Mouse (Mus musculus) liver, embryonic 16.5 days (tissue): Measurements from ENCODE around the gene Ccdc69. TPM values are rescaled to one million over a fixed set of nuclear protein-coding genes. Genes with fewer than 3 reads are reported as not detected.

Experiments used
- ATAC-seq: fragments of 200-750 bp; cut with Nextera tagmentation; 2 replicates; pipeline ENCODE4 v1.8.0; 2017; ENCODE audit warnings: low read depth, mild to moderate bottlenecking, moderate number of reproducible peaks, moderate library complexity
- H3K27ac ChIP-seq: fragments of 300-500 bp; sonication (generic); 2 replicates; pipeline ENCODE4 v1.5.1; 2014; ENCODE audit warnings: mild to moderate bottlenecking, low read length
- H3K27me3 ChIP-seq: fragments of 300-500 bp; sonication (generic); 2 replicates; pipeline ENCODE4 v1.6.1; 2014; ENCODE audit warnings: low read depth, low read length, mixed read lengths; ENCODE audit not compliant: control insufficient read depth, insufficient read depth
- H3K36me3 ChIP-seq: fragments of 300-500 bp; sonication (generic); 2 replicates; pipeline ENCODE4 v1.6.1; 2014; ENCODE audit warnings: mild to moderate bottlenecking; ENCODE audit not compliant: control insufficient read depth, insufficient read depth
- H3K4me1 ChIP-seq: fragments of 300-500 bp; sonication (generic); 2 replicates; pipeline ENCODE4 v1.6.1; 2014; ENCODE audit warnings: low read depth, low read length, mixed read lengths; ENCODE audit not compliant: control insufficient read depth
- H3K4me2 ChIP-seq: fragments of 300-500 bp; sonication (generic); 2 replicates; pipeline ENCODE4 v1.6.1; 2014; ENCODE audit warnings: low read depth, low read length, mixed read lengths
- H3K4me3 ChIP-seq: fragments of 300-500 bp; sonication (generic); 2 replicates; pipeline ENCODE4 v1.5.1; 2014; ENCODE audit warnings: low read depth, mild to moderate bottlenecking, low read length
- H3K9ac ChIP-seq: fragments of 300-500 bp; sonication (generic); 2 replicates; pipeline ENCODE4 v1.6.1; 2014; ENCODE audit warnings: low read depth, low read length
- H3K9me3 ChIP-seq: fragments of 300-500 bp; sonication (generic); replicated peaks from 2 replicates; pipeline ENCODE4 v1.6.1; 2016; ENCODE audit warnings: low read length; ENCODE audit not compliant: control insufficient read depth
- WGBS: fragments of 180-500 bp; shearing (Covaris S2); extraction: QIAGEN DNeasy Blood & Tissue Kit; methylation state at CpG from one replicate; pipeline ENCODE4 v1.1.7; 2014; ENCODE audit not compliant: insufficient replicate concordance; 5-methylcytosine and 5-hydroxymethylcytosine counted together
- polyA plus RNA-seq: library from polyadenylated mRNA; unstranded; fragments of >200 nt; fragmentation: Nextera tagmentation; extraction: Ambion mirVana; gene quantifications from 2 replicates; pipeline ENCODE4 v1.2.1, GENCODE M21; 2015

The Ccdc69 gene
- polyA plus RNA-seq, 1 experiment from 2014 or later: 1.3 TPM

DNA sequence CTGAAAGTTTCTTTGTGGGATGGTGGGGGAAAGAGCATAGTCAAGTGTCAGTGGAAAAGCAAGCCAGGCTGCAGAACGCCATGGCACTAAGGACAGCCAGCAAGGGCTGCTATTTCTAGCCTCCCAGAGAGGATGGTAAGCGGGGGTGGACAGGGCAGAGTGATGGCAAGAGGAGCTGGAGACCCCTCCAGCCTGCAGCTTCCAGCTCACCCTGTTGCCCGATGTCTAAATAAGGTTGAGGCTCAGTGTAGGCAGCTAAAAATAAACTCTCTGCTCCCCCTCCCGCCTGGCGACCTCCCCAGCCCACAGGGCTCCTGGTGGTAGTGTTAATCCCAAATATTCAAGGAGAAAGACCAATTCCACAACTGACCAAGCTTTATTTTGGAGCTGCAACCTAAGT, 7.5 kb upstream of the Ccdc69 start:
- H3K4me2 ChIP-seq: no peak overlapping the region
- H3K4me3 ChIP-seq: no peak overlapping the region
- no peak overlapping the region for H3K27ac ChIP-seq
- ATAC-seq: no peak
- no peaks in the 10 kb centered on the region for H3K4me1 ChIP-seq
- H3K27me3 ChIP-seq: no peaks in the 10 kb centered on the region
- 44% methylated on average over 5 of the region's 5 CpGs for WGBS
- H3K9ac ChIP-seq: no peak overlapping the region
- H3K36me3 ChIP-seq: no peaks in the 10 kb centered on the region
- no peaks in the 10 kb centered on the region for H3K9me3 ChIP-seq

DNA sequence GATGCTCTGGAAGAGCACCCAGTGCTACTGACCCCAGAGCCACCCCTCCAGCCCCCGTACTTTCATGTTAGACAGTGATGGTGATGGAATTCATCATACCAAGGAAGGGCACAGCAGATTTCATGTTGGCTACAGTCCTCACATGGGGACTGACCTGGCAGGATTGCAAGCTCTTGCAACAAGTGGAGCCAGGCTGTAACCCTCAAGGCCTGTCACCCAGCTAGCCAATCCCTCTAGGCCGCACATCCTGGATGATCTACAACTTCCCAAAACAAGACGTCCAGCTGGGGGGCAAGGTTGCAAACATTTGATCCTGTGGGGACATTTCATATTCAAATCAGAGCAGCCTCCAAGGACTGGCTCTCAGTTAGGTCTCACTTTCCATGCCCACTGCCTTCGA, 6.7 kb upstream of the Ccdc69 start:
- H3K4me3 ChIP-seq: no peak overlapping the region
- no peak overlapping the region for H3K27ac ChIP-seq
- H3K27me3 ChIP-seq: no peaks in the 10 kb centered on the region
- no peak overlapping the region for H3K4me2 ChIP-seq
- no peak overlapping the region for H3K9ac ChIP-seq
- no peaks in the 10 kb centered on the region for H3K9me3 ChIP-seq
- H3K36me3 ChIP-seq: no peaks in the 10 kb centered on the region
- 62% methylated on average over 4 of the region's 4 CpGs for WGBS
- ATAC-seq: no peak
- H3K4me1 ChIP-seq: no peaks in the 10 kb centered on the region

DNA sequence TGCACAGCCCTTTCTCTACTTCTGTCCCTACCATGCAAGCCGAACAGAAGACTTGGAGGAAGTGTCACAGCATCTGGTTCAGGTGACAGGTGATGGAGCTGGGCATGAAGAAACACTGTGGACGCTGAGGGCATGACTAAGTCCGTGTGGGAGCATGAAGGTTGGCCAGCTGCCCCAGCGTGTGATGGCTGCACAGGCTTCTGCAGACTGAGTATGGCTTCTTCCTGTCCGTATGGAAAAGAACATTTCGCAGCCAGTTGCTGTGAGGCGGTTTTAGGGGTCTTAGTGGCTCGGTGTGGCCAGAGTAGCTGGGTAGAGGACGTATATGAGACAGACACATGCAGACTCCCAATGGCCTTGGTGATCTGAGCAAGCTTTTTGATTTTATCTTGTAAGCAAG, 3.3 kb upstream of the Ccdc69 start:
- H3K27ac ChIP-seq: no peak overlapping the region
- no peak overlapping the region for H3K9ac ChIP-seq
- H3K27me3 ChIP-seq: no peaks in the 10 kb centered on the region
- H3K9me3 ChIP-seq: no peaks in the 10 kb centered on the region
- no peak overlapping the region for H3K4me3 ChIP-seq
- H3K36me3 ChIP-seq: no peaks in the 10 kb centered on the region
- WGBS: 70% methylated on average over 9 of the region's 9 CpGs
- no peak for ATAC-seq
- no peak overlapping the region for H3K4me2 ChIP-seq
- H3K4me1 ChIP-seq: peaks cover 5% of the 10 kb centered on the region

- Histone ChIP-seq H3K9me3 (no peaks in the 10 kb centered on the region), H3K4me3 (no peak overlapping the region), H3K4me2 (no peak overlapping the region), H3K27ac (no peak overlapping the region), H3K36me3 (no peaks in the 10 kb centered on the region), H3K27me3 (no peaks in the 10 kb centered on the region), H3K4me1 (peaks cover 5% of the 10 kb centered on the region), H3K9ac (no peak overlapping the region)
- ATAC-seq: no peak
- 79% methylated on average over 4 of the region's 4 CpGs for WGBS
Observed at GRCm38 (mm10) chr11:55079180-55079579, 1.2 kb upstream of the Ccdc69 start.

DNA sequence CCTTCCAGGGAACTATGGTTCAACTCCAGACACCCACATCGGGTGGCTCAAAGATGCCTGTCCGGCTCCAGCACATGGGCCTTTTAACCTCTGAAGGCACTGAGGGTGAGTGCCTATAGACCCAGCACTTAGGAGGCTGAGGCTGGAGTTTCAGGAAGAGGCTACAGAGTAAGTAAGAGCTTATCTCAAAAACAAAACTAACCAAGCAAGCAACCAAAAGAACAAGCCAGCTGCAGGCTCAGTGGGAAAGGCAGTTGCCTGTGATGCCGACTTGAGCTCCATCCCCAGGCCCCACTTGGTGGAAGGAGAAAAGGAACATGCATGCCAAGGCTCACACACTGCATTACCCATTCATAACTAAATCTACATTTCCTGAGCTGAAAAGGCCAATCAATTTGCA, 571 bp upstream of the Ccdc69 start:
- 35% methylated on average over 3 of the region's 3 CpGs for whole genome bisulfite sequencing
- Histone ChIP-seq H3K27ac (no peak overlapping the region), H3K27me3 (no peaks in the 10 kb centered on the region), H3K4me2 (peak overlapping the region; percentile 75), H3K9me3 (no peaks in the 10 kb centered on the region), H3K4me1 (peaks cover 5% of the 10 kb centered on the region), H3K36me3 (no peaks in the 10 kb centered on the region), H3K4me3 (no peak overlapping the region), H3K9ac (no peak overlapping the region)
- ATAC-seq: no peak

- Histone ChIP-seq H3K27ac (no peak overlapping the region), H3K36me3 (no peaks in the 10 kb centered on the region), H3K4me3 (no peak overlapping the region), H3K4me2 (no peak overlapping the region), H3K9me3 (no peaks in the 10 kb centered on the region), H3K4me1 (peaks cover 5% of the 10 kb centered on the region), H3K9ac (no peak overlapping the region), H3K27me3 (no peaks in the 10 kb centered on the region)
- ATAC-seq: no peak
- 55% methylated on average over 5 of the region's 5 CpGs for WGBS
Observed at GRCm38 (mm10) chr11:55076234-55076633, 1.7 kb downstream of the Ccdc69 start.

- H3K4me1 ChIP-seq: peaks cover 5% of the 10 kb centered on the region
- H3K4me2 ChIP-seq: no peak overlapping the region
- H3K9me3 ChIP-seq: no peaks in the 10 kb centered on the region
- H3K4me3 ChIP-seq: no peak overlapping the region
- no peak for ATAC-seq
- H3K9ac ChIP-seq: no peak overlapping the region
- 53% methylated on average over 2 of the region's 2 CpGs for WGBS
- H3K36me3 ChIP-seq: no peaks in the 10 kb centered on the region
- H3K27ac ChIP-seq: no peak overlapping the region
- H3K27me3 ChIP-seq: no peaks in the 10 kb centered on the region
Observed at GRCm38 (mm10) chr11:55075602-55076001, 2.3 kb downstream of the Ccdc69 start.

DNA sequence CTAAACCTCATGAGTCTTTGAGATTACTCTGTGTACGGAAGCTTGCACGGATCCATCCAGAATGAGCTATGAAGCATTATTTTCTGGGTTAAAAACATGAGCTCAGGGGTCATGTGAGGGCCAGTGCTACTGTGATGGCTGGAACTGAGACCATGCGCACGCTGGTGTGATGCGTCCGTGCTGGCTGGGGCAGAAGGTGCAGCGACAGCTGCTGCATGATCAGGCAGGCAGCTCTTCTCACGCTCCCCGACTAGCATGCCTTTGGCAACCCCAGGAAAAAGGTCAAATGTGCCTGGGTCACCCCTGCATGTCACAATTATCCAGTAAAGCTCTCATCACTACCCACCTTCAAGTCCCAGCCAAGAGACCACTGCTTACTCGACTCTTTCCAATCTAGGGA, 4.7 kb downstream of the Ccdc69 start:
- H3K4me2 ChIP-seq: no peak overlapping the region
- WGBS: 76% methylated on average over 10 of the region's 10 CpGs
- no peaks in the 10 kb centered on the region for H3K9me3 ChIP-seq
- H3K4me1 ChIP-seq: peaks cover 2% of the 10 kb centered on the region
- H3K27me3 ChIP-seq: no peaks in the 10 kb centered on the region
- H3K36me3 ChIP-seq: no peaks in the 10 kb centered on the region
- no peak overlapping the region for H3K9ac ChIP-seq
- no peak overlapping the region for H3K4me3 ChIP-seq
- no peak overlapping the region for H3K27ac ChIP-seq
- no peak for ATAC-seq

DNA sequence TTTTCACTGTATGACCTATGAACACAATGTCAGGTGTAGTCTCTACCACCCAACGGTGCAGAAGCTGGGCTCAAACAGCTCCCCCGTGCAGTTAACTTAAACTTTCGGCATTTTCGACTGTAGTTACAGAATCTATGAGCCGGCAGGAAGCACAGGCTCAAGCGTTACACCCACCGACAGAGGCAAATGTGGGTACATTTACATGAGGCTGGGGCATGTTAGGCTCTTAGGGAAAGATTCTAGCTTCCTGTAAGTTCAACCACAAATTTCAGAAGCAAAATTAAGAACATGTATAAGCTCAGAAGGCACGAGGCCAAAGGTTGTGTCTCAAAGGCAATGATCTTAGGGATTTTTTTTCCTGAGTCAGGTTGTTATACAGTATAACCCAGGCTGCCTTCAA, 5.5 kb downstream of the Ccdc69 start:
- H3K9ac ChIP-seq: no peak overlapping the region
- WGBS: 52% methylated on average over 8 of the region's 8 CpGs
- no peaks in the 10 kb centered on the region for H3K27me3 ChIP-seq
- H3K36me3 ChIP-seq: no peaks in the 10 kb centered on the region
- no peaks in the 10 kb centered on the region for H3K9me3 ChIP-seq
- ATAC-seq: no peak
- H3K4me1 ChIP-seq: no peaks in the 10 kb centered on the region; the same call in 1 of the 2 replicates
- H3K27ac ChIP-seq: no peak overlapping the region
- H3K4me3 ChIP-seq: no peak overlapping the region
- no peak overlapping the region for H3K4me2 ChIP-seq

- H3K9ac ChIP-seq: no peak overlapping the region
- no peak for ATAC-seq
- no peak overlapping the region for H3K27ac ChIP-seq
- H3K27me3 ChIP-seq: no peaks in the 10 kb centered on the region
- H3K9me3 ChIP-seq: no peaks in the 10 kb centered on the region
- H3K4me1 ChIP-seq: no peaks in the 10 kb centered on the region
- no peaks in the 10 kb centered on the region for H3K36me3 ChIP-seq
- no peak overlapping the region for H3K4me2 ChIP-seq
- no peak overlapping the region for H3K4me3 ChIP-seq
- 65% methylated on average over 5 of the region's 5 CpGs for WGBS
Observed at GRCm38 (mm10) chr11:55071344-55071743, 6.6 kb downstream of the Ccdc69 start.
